Mouse (Mus musculus): ENCODE data around the gene Nek6. TPM values are rescaled to one million over a fixed set of nuclear protein-coding genes. Genes with fewer than 3 reads are reported as not detected.

Gene Nek6
- polyA plus RNA-seq, 1 experiment from 2014 or later, result 75.1 TPM

DNA sequence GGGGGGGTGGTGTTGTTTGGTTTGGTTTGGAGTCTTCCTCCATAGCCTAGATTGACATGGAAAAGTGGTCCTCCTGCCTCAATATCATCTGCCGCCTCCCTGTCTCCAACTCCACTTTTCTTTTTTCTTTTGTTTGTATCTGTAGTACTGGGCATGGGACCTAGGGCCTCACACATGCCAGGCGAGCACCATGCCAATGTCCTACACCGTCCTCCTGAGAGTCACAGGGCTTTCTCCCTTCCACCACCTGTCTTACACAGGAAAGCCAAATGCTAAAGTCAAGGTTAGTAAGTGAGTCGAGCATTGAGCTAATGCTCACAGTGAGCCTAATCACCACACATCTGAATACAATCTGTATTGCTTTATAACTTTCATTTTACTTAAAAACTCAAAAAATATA lies 108.3 kb downstream of the Nek6 start:
- no peaks in the 10 kb centered on the region for H3K27me3 ChIP-seq (ENCODE audit: control insufficient read depth, insufficient read depth, low read length)
- no peak overlapping the region for H3K4me3 ChIP-seq (ENCODE audit: low read depth, low read length)
- H3K9ac ChIP-seq (ENCODE audit: low read length), result no peak overlapping the region
- ATAC-seq (ENCODE audit: insufficient read depth, low FRiP score, low TSS enrichment) (no peak), DNase-seq (ENCODE audit: low spot score) (no peak)
- no peak overlapping the region for H3K27ac ChIP-seq (ENCODE audit: low read depth, low read length)
- WGBS, result 92% methylated on average over 4 of the region's 4 CpGs
- H3K36me3 ChIP-seq (ENCODE audit: control insufficient read depth, insufficient read depth, low read length), result no peaks in the 10 kb centered on the region
- peaks cover 16% of the 10 kb centered on the region for H3K4me1 ChIP-seq (ENCODE audit: control insufficient read depth, insufficient read depth, low read length)
- no peak overlapping the region for H3K4me2 ChIP-seq (ENCODE audit: low read depth)
- no peaks in the 10 kb centered on the region for H3K9me3 ChIP-seq (ENCODE audit: control insufficient read depth, low read length)

DNA sequence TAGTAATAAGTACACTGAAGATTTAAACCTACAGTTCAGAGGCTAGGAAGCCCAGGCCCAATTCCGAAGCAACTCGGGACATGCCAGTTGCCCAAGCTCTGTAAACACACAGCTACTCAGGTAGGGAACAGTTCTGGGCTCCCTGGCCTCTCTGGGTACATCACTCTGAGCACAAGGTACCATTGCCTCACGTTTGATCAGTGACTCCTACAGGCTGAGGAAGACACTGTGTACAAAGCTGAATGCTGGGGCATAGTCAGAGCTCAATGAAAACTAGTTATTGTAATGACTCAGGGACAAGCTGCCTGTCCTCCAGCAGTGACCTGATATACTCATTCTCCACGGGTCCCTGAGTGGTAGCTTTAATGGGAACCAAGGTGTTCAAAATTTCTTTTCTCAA lies 109.6 kb downstream of the Nek6 start:
- Histone ChIP-seq H3K4me1 (ENCODE audit: control insufficient read depth, insufficient read depth, low read length) (peaks cover 10% of the 10 kb centered on the region), H3K9me3 (ENCODE audit: control insufficient read depth, low read length) (no peaks in the 10 kb centered on the region), H3K36me3 (ENCODE audit: control insufficient read depth, insufficient read depth, low read length) (no peaks in the 10 kb centered on the region), H3K9ac (ENCODE audit: low read length) (no peak overlapping the region), H3K27me3 (ENCODE audit: control insufficient read depth, insufficient read depth, low read length) (no peaks in the 10 kb centered on the region), H3K27ac (ENCODE audit: low read depth, low read length) (no peak overlapping the region), H3K4me3 (ENCODE audit: low read depth, low read length) (no peak overlapping the region), H3K4me2 (ENCODE audit: low read depth) (no peak overlapping the region)
- no peak for DNase-seq (ENCODE audit: low spot score)
- WGBS, result 85% methylated on average over 4 of the region's 4 CpGs
- no peak for ATAC-seq (ENCODE audit: insufficient read depth, low FRiP score, low TSS enrichment)

GRCm38 (mm10) chr2:38621610-38622021 lies 110.2 kb downstream of the Nek6 start:
- ATAC-seq (ENCODE audit: insufficient read depth, low FRiP score, low TSS enrichment) (peak; percentile 86), DNase-seq (ENCODE audit: low spot score) (peak; percentile 52)
- Histone ChIP-seq H3K9me3 (ENCODE audit: control insufficient read depth, low read length) (no peaks in the 10 kb centered on the region), H3K27ac (ENCODE audit: low read depth, low read length) (no peak overlapping the region), H3K4me2 (ENCODE audit: low read depth) (no peak overlapping the region), H3K27me3 (ENCODE audit: control insufficient read depth, insufficient read depth, low read length) (no peaks in the 10 kb centered on the region), H3K4me3 (ENCODE audit: low read depth, low read length) (no peak overlapping the region), H3K36me3 (ENCODE audit: control insufficient read depth, insufficient read depth, low read length) (no peaks in the 10 kb centered on the region), H3K4me1 (ENCODE audit: control insufficient read depth, insufficient read depth, low read length) (peaks cover 10% of the 10 kb centered on the region), H3K9ac (ENCODE audit: low read length) (no peak overlapping the region)
- 53% methylated on average over 6 of the region's 6 CpGs for WGBS

DNA sequence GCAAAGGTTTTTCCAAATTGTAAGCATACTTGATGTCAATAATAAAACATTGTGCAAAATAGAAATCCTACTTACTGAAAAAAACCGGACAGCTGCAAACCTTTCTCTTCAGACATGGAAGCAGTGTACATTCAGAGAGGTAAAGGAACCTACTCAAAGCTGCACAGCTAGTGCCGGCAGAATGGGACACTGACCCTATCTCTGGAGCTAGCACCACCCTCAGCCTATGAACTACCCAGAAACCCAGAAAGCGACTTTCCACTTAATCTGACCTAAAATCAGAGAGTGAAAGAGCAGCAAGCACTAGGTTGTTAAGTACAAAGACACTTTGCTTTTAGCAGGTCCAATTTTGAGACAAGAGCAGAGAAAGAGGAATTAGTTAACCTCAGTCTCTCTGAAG lies 112.0 kb downstream of the Nek6 start:
- H3K27me3 ChIP-seq (ENCODE audit: control insufficient read depth, insufficient read depth, low read length), result no peaks in the 10 kb centered on the region
- H3K27ac ChIP-seq (ENCODE audit: low read depth, low read length), result no peak overlapping the region
- peaks cover 10% of the 10 kb centered on the region for H3K4me1 ChIP-seq (ENCODE audit: control insufficient read depth, insufficient read depth, low read length)
- no peaks in the 10 kb centered on the region for H3K36me3 ChIP-seq (ENCODE audit: control insufficient read depth, insufficient read depth, low read length)
- no peak overlapping the region for H3K9ac ChIP-seq (ENCODE audit: low read length)
- DNase-seq (ENCODE audit: low spot score), result no peak
- H3K9me3 ChIP-seq (ENCODE audit: control insufficient read depth, low read length), result no peaks in the 10 kb centered on the region
- no peak overlapping the region for H3K4me3 ChIP-seq (ENCODE audit: low read depth, low read length)
- no peak overlapping the region for H3K4me2 ChIP-seq (ENCODE audit: low read depth)
- ATAC-seq (ENCODE audit: insufficient read depth, low FRiP score, low TSS enrichment), result no peak
- WGBS, result 91% methylated on average over 3 of the region's 3 CpGs

DNA sequence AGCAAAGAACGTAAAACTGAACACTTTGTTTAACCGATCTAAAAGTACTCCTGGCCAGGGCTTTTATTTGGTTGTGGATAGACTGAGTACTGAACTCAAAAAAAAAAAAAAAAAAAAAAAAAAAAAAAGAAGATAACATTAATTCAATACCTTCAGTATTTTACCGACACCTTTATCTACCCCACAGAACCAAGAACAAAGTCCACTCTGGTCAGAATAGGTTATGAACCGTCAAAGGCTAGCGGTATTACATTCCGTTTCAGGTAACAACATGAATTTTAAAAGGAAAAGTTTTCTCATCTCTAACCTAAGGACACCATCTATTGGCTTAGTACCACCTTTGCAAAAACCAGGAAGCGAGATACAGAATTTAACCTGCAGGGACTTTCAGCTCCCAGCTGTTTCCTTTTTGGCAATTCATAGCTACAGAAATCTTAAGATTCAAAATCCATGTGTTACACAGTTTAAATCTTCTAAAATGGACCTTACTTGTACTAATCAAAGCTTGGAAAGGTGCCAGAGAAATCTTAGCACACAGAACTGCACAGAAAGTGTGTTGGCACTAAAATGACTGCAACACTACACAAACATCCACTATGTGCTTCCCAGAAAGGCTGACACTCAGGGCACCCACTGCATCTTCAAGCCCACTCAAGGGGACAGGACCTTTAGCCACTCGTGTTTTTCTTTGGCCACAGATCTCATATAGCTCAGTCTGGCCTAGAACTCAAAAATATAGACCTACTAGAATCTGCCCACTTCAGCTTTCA lies 112.6 kb downstream of the Nek6 start:
- Histone ChIP-seq H3K36me3 (ENCODE audit: control insufficient read depth, insufficient read depth, low read length) (no peaks in the 10 kb centered on the region), H3K27ac (ENCODE audit: low read depth, low read length) (no peak overlapping the region), H3K9me3 (ENCODE audit: control insufficient read depth, low read length) (no peaks in the 10 kb centered on the region), H3K4me3 (ENCODE audit: low read depth, low read length) (no peak overlapping the region), H3K9ac (ENCODE audit: low read length) (no peak overlapping the region), H3K4me1 (ENCODE audit: control insufficient read depth, insufficient read depth, low read length) (peaks cover 10% of the 10 kb centered on the region), H3K27me3 (ENCODE audit: control insufficient read depth, insufficient read depth, low read length) (no peaks in the 10 kb centered on the region), H3K4me2 (ENCODE audit: low read depth) (no peak overlapping the region)
- 94% methylated on average over 8 of the region's 8 CpGs for WGBS
- no peak for ATAC-seq (ENCODE audit: insufficient read depth, low FRiP score, low TSS enrichment)
- DNase-seq (ENCODE audit: low spot score), result no peak

GRCm38 (mm10) chr2:38628801-38629200 lies 117.4 kb downstream of the Nek6 start:
- WGBS, result 95% methylated on average over 4 of the region's 4 CpGs
- H3K4me1 ChIP-seq (ENCODE audit: control insufficient read depth, insufficient read depth, low read length), result no peaks in the 10 kb centered on the region
- H3K27me3 ChIP-seq (ENCODE audit: control insufficient read depth, insufficient read depth, low read length), result no peaks in the 10 kb centered on the region
- H3K9me3 ChIP-seq (ENCODE audit: control insufficient read depth, low read length), result no peaks in the 10 kb centered on the region
- no peak overlapping the region for H3K9ac ChIP-seq (ENCODE audit: low read length)
- DNase-seq (ENCODE audit: low spot score), result no peak
- no peak overlapping the region for H3K4me2 ChIP-seq (ENCODE audit: low read depth)
- no peak overlapping the region for H3K4me3 ChIP-seq (ENCODE audit: low read depth, low read length)
- H3K36me3 ChIP-seq (ENCODE audit: control insufficient read depth, insufficient read depth, low read length), result peaks cover 8% of the 10 kb centered on the region
- ATAC-seq (ENCODE audit: insufficient read depth, low FRiP score, low TSS enrichment), result no peak
- H3K27ac ChIP-seq (ENCODE audit: low read depth, low read length), result no peak overlapping the region

DNA sequence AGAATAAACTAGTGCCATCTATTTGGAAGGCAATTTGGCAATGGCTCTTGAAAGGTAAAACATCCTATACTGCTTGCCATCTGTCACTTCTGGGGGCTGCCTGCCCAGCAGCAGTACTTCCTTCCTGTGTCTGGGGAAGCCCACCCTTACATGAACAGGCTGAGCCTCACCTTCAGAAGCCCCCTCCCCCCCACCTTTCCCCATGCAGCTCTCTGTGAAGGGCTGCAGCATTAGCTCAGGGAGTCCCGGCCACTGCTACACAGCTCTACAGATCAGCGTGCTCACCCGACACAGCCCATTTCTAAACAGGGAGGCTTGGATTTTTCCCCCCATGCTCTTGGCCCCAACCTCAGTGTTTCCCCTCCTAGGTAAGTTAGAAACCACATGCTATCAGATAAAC lies 118.0 kb downstream of the Nek6 start:
- no peak overlapping the region for H3K27ac ChIP-seq (ENCODE audit: low read depth, low read length)
- no peaks in the 10 kb centered on the region for H3K9me3 ChIP-seq (ENCODE audit: control insufficient read depth, low read length)
- WGBS, result 97% methylated on average over 3 of the region's 3 CpGs
- H3K4me2 ChIP-seq (ENCODE audit: low read depth), result no peak overlapping the region
- no peak overlapping the region for H3K9ac ChIP-seq (ENCODE audit: low read length)
- H3K27me3 ChIP-seq (ENCODE audit: control insufficient read depth, insufficient read depth, low read length), result no peaks in the 10 kb centered on the region
- H3K4me3 ChIP-seq (ENCODE audit: low read depth, low read length), result no peak overlapping the region
- no peak for DNase-seq (ENCODE audit: low spot score)
- H3K4me1 ChIP-seq (ENCODE audit: control insufficient read depth, insufficient read depth, low read length), result no peaks in the 10 kb centered on the region
- ATAC-seq (ENCODE audit: insufficient read depth, low FRiP score, low TSS enrichment), result no peak
- peaks cover 11% of the 10 kb centered on the region for H3K36me3 ChIP-seq (ENCODE audit: control insufficient read depth, insufficient read depth, low read length)

DNA sequence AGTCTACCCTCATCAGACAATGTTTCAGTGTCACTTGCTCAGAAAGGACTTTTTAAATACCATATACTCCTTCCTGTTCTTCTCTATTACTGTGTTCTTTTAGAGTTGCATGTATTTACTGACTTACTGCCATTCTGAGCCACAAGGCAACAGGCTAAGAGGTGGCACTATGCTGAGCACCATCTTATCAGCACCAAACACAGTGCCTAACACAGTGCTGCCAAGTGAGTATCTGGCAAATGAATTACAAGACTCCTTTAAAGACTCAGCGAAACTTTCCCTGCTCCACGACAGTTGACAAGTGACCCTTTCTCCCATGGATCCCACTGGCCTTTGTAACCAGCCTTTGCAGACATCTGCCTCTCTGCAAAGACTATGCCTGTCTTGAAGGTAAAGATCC lies 119.1 kb downstream of the Nek6 start:
- Histone ChIP-seq H3K27ac (ENCODE audit: low read depth, low read length) (no peak overlapping the region), H3K9me3 (ENCODE audit: control insufficient read depth, low read length) (no peaks in the 10 kb centered on the region), H3K4me2 (ENCODE audit: low read depth) (no peak overlapping the region), H3K9ac (ENCODE audit: low read length) (no peak overlapping the region), H3K36me3 (ENCODE audit: control insufficient read depth, insufficient read depth, low read length) (peaks cover 13% of the 10 kb centered on the region), H3K4me3 (ENCODE audit: low read depth, low read length) (no peak overlapping the region), H3K27me3 (ENCODE audit: control insufficient read depth, insufficient read depth, low read length) (no peaks in the 10 kb centered on the region), H3K4me1 (ENCODE audit: control insufficient read depth, insufficient read depth, low read length) (no peaks in the 10 kb centered on the region)
- ATAC-seq (ENCODE audit: insufficient read depth, low FRiP score, low TSS enrichment) (no peak), DNase-seq (ENCODE audit: low spot score) (no peak)
- 92% methylated on average over 2 of the region's 2 CpGs for WGBS

- no peak for DNase-seq (ENCODE audit: low spot score)
These were observed 126.3 kb downstream of the Nek6 start for GRCm38 (mm10) chr2:38637716-38638267.

More at GRCm38 (mm10) chr2:38637716-38638267, 126.3 kb downstream of the Nek6 start:
- H3K27ac ChIP-seq (ENCODE audit: low read depth, low read length), result no peak overlapping the region
- no peaks in the 10 kb centered on the region for H3K27me3 ChIP-seq (ENCODE audit: control insufficient read depth, insufficient read depth, low read length)
- H3K9ac ChIP-seq (ENCODE audit: low read length), result no peak overlapping the region
- no peaks in the 10 kb centered on the region; the same call in 1 of the 2 replicates for H3K4me1 ChIP-seq (ENCODE audit: control insufficient read depth, insufficient read depth, low read length)
- no peak overlapping the region for H3K4me2 ChIP-seq (ENCODE audit: low read depth)
- H3K4me3 ChIP-seq (ENCODE audit: low read depth, low read length), result no peak overlapping the region
- H3K9me3 ChIP-seq (ENCODE audit: control insufficient read depth, low read length), result no peaks in the 10 kb centered on the region
- no peak for ATAC-seq (ENCODE audit: insufficient read depth, low FRiP score, low TSS enrichment)
- H3K36me3 ChIP-seq (ENCODE audit: control insufficient read depth, insufficient read depth, low read length), result peaks cover 14% of the 10 kb centered on the region
- 82% methylated on average over 4 of the region's 4 CpGs for WGBS

Measured in neural tube, embryonic 11.5 days (tissue).